Mouse (Mus musculus): ENCODE results near the gene Sgo2a.

- TF ChIP-seq MAFK (IDR thresholded peaks at IDR 0.05; ENCODE audit: insufficient read depth, low read depth, low read length) (no peak), HCFC1 (IDR thresholded peaks at IDR 0.05; ENCODE audit: borderline replicate concordance, insufficient read depth, low read length) (no peak), ZC3H11A (IDR thresholded peaks at IDR 0.05; ENCODE audit: borderline replicate concordance, low read depth, low read length) (no peak), ZNF384 (IDR thresholded peaks at IDR 0.05; ENCODE audit: low read depth, low read length) (no peak), CHD2 (IDR thresholded peaks at IDR 0.05; ENCODE audit: low read depth, low read length) (no peak)
Measured at GRCm38 (mm10) chr1:57998146-57998545, 2.4 kb downstream of the Sgo2a start.

Data from ES-E14 (cell line).